Mouse (Mus musculus) frontal cortex, postnatal 25 days (tissue): ENCODE results near the gene Ncor1.
"Not testable (repeated sequence)": the region's sequence is repeated elsewhere in the genome, so short reads cannot be mapped to it uniquely, and the experiment has no call there.

Source experiments
- DNase-seq, 2 experiments: peaks; one replicate each; pipeline ENCODE4 v3.0.0; 2022; ENCODE audit warnings: low spot score in 2 of 2

The Ncor1 gene

GRCm38 (mm10) chr11:62458780-62459179, 439 bp upstream of the Ncor1 start:
- DNase-seq = no peak

GRCm38 (mm10) chr11:62457891-62458270, 460 bp downstream of the Ncor1 start:
- DNase-seq = no peak

- DNase-seq = peak; percentile 67 to 74
Observed at GRCm38 (mm10) chr11:62457241-62457890, 975 bp downstream of the Ncor1 start.

- DNase-seq = peak; percentile 20 to 29
Observed at GRCm38 (mm10) chr11:62456483-62457172, 1.7 kb downstream of the Ncor1 start.

GRCm38 (mm10) chr11:62456021-62456482, 2.3 kb downstream of the Ncor1 start:
- no peak for DNase-seq

GRCm38 (mm10) chr11:62455193-62455592, 3.1 kb downstream of the Ncor1 start:
- DNase-seq = no peak

- no peak for DNase-seq
Observed at GRCm38 (mm10) chr11:62448971-62449370, 9.4 kb downstream of the Ncor1 start.

GRCm38 (mm10) chr11:62445799-62446198, 12.5 kb downstream of the Ncor1 start:
- DNase-seq = no peak

- DNase-seq = no peak
Observed at GRCm38 (mm10) chr11:62440670-62441315, 17.5 kb downstream of the Ncor1 start.

- no peak for DNase-seq
Observed at GRCm38 (mm10) chr11:62432211-62432610, 26.1 kb downstream of the Ncor1 start.

GRCm38 (mm10) chr11:62427105-62427504, 31.2 kb downstream of the Ncor1 start:
- no peak for DNase-seq

GRCm38 (mm10) chr11:62426266-62426665, 32.1 kb downstream of the Ncor1 start:
- DNase-seq = no peak

- DNase-seq = no peak
Observed at GRCm38 (mm10) chr11:62424525-62424924, 33.8 kb downstream of the Ncor1 start.

- DNase-seq = no peak
Observed at GRCm38 (mm10) chr11:62415026-62415425, 43.3 kb downstream of the Ncor1 start.

GRCm38 (mm10) chr11:62409611-62410010, 48.7 kb downstream of the Ncor1 start:
- DNase-seq = no peak

GRCm38 (mm10) chr11:62408848-62409247, 49.5 kb downstream of the Ncor1 start:
- DNase-seq = no peak

GRCm38 (mm10) chr11:62396405-62396804, 61.9 kb downstream of the Ncor1 start:
- no peak for DNase-seq

GRCm38 (mm10) chr11:62388331-62388679, 70.0 kb downstream of the Ncor1 start:
- DNase-seq = no peak

GRCm38 (mm10) chr11:62387608-62388330, 70.6 kb downstream of the Ncor1 start:
- DNase-seq = no peak

- DNase-seq = not testable (repeated sequence)
Observed at GRCm38 (mm10) chr11:62377202-62377851, 81.0 kb downstream of the Ncor1 start.

- no peak for DNase-seq
Observed at GRCm38 (mm10) chr11:62371776-62372175, 86.6 kb downstream of the Ncor1 start.

- no peak for DNase-seq
Observed at GRCm38 (mm10) chr11:62369924-62370323, 88.4 kb downstream of the Ncor1 start.
